ENCODE assay signal across 23 mouse cellular contexts in the genomic region with DNA sequence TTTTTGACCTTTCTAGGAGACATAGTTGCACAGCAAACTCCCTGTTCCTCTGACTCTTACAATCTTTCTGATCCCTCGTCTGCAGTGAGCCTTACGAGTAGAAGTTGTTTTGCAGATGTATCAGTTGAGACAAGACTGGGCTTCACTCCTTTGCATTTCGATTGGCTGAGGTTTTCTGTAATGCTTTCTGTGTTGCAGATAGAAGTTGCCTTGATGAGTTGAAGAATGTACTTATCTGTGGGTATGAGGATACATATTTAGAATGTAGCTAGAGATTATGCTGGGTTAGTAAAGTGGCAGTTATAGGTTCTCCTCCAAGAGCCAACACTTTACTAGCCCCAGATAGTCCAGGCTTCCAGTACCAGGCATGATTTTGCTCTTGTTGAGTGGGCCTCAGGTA.
"Had no signal": no experiment of that assay in that cellular context is flagged by ENCODE, and none has a peak within 500 bp of the region (broad histone marks: within the 10 kb centered on the region; RNA-seq: fewer than 3 reads in every experiment).

No protein-coding gene starts in this region.

- H3K27me3 ChIP-seq: hindbrain, embryonic 13.5 days; hindbrain, embryonic 15.5 days; kidney, embryonic 15.5 days; limb, embryonic 12.5 days; liver, embryonic 12.5 days had no signal

- ATAC-seq: forebrain, postnatal 0 days; hindbrain, postnatal 0 days; intestine, embryonic 16.5 days; liver, embryonic 12.5 days had no signal

- H3K4me3 ChIP-seq: hindbrain, embryonic 13.5 days; hindbrain, embryonic 15.5 days; kidney, embryonic 15.5 days; layer of hippocampus, adult 2 months; left cerebral cortex, adult 2 months; limb, embryonic 10.5 days; limb, embryonic 12.5 days; liver, embryonic 12.5 days had no signal

- H3K4me1 ChIP-seq: hindbrain, embryonic 15.5 days had no signal

- H3K27ac ChIP-seq: hindbrain, embryonic 13.5 days; hindbrain, embryonic 15.5 days; hindbrain, postnatal 0 days; kidney, embryonic 15.5 days; kidney, postnatal 0 days; layer of hippocampus, adult 2 months; left cerebral cortex, adult 2 months; limb, embryonic 10.5 days; limb, embryonic 12.5 days; liver, embryonic 12.5 days had no signal

- DNase-seq: forebrain, postnatal 0 days; gastrocnemius, postnatal 14 days; gastrocnemius, postnatal 36 days; heart, adult 18-20 months; heart, postnatal 10 days; kidney, adult 11 months; kidney, adult 2 months; kidney, adult 9 months; kidney, postnatal 25 days; kidney, postnatal 4 days; liver had no signal

- H3K4me2 ChIP-seq: heart, embryonic 11.5 days; hindbrain, embryonic 13.5 days; hindbrain, embryonic 15.5 days; kidney, embryonic 15.5 days; limb, embryonic 12.5 days; liver, embryonic 12.5 days had no signal

- H3K9ac ChIP-seq: forebrain, postnatal 0 days; hindbrain, embryonic 13.5 days; hindbrain, embryonic 15.5 days; kidney, embryonic 15.5 days; limb, embryonic 12.5 days; liver, embryonic 12.5 days had no signal

- H3K36me3 ChIP-seq: hindbrain, embryonic 13.5 days; hindbrain, embryonic 15.5 days; kidney, embryonic 15.5 days; limb, embryonic 10.5 days; limb, embryonic 12.5 days; liver, embryonic 12.5 days had no signal

- H3K9me3 ChIP-seq: hindbrain, embryonic 13.5 days; hindbrain, embryonic 15.5 days; kidney, embryonic 15.5 days; limb, embryonic 10.5 days; limb, embryonic 12.5 days; liver, embryonic 12.5 days had no signal
